Mouse (Mus musculus): ENCODE measurements around the gene Pacsin3.

DNA sequence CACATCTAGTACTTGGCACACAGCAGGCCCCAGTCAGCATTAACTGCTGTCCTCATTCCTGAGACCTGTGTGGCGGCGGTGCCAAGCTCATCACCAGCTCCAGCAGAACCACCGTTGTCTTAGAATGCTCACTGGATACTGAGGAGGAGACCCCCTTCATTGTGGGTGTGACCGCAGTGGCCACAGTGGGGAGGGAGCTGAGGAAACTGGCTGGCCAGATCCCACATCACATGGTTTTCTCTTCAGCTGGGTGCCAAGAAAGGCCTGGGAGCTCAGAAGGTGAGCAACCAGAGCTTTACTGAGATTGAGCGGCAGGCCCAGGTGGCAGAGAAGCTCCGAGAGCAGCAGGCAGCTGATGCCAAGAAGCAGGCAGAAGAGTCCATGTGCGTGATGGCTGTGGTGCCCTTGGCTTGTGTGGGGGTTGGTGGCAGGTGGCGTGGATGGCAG, 14.0 kb downstream of the Pacsin3 start:
- no peak for TF ChIP-seq CTCF (IDR thresholded peaks at IDR 0.05; ENCODE audit: low read depth, low read length)
- no peak for TF ChIP-seq POLR2A (IDR thresholded peaks at IDR 0.05; ENCODE audit: extremely low read depth, insufficient read depth, low read length)

All from liver, adult 2 months (tissue).